Mouse (Mus musculus): Measurements from ENCODE around the gene Zfp574. TPM values are rescaled to one million over a fixed set of nuclear protein-coding genes. Genes with fewer than 3 reads are reported as not detected.

Gene Zfp574
- polyA plus RNA-seq, 1 experiment from 2014 or later = 36.1 TPM

GRCm38 (mm10) chr7:25052587-25052986 lies 19.8 kb upstream of the Zfp574 start:
- Histone ChIP-seq H3K4me2 (replicated peaks) (no peak overlapping the region), H3K27me3 (no peaks in the 10 kb centered on the region), H3K36me3 (peaks cover 94% of the 10 kb centered on the region), H3K27ac (no peak overlapping the region), H3K9ac (replicated peaks) (no peak overlapping the region), H3K9me3 (no peaks in the 10 kb centered on the region), H3K4me1 (replicated peaks) (no peaks in the 10 kb centered on the region), H3K4me3 (replicated peaks) (no peak overlapping the region)
- WGBS = 91% methylated on average over 3 of the region's 3 CpGs
- ATAC-seq = no peak

GRCm38 (mm10) chr7:25056951-25057350 lies 15.4 kb upstream of the Zfp574 start:
- no peak overlapping the region for H3K4me3 ChIP-seq (replicated peaks)
- no peak for ATAC-seq
- peaks cover 97% of the 10 kb centered on the region for H3K36me3 ChIP-seq
- H3K9me3 ChIP-seq = no peaks in the 10 kb centered on the region
- 78% methylated on average over 4 of the region's 4 CpGs for WGBS
- no peaks in the 10 kb centered on the region for H3K4me1 ChIP-seq (replicated peaks)
- H3K27me3 ChIP-seq = no peaks in the 10 kb centered on the region
- H3K4me2 ChIP-seq (replicated peaks) = no peak overlapping the region
- no peak overlapping the region for H3K27ac ChIP-seq
- no peak overlapping the region for H3K9ac ChIP-seq (replicated peaks)

DNA sequence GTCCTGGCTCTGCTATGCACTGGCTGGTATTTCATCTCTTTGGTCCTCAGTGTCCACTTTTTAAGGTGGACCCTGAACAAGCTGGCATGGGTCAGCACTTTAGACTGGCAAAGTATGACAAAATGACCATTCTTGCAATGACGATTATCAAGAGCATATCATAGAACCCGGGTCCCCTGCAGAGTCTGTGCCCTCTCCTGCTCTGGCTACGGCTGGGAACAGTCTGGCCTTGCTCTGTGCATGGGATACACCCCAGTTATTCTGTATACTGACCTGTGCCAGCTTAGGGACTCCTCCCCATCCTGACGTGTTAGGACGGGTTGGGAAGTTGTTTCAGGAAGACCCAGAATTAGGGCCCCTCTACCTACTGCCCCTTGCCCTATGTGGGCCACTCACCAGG lies 14.5 kb upstream of the Zfp574 start:
- ATAC-seq = no peak
- H3K27me3 ChIP-seq = no peaks in the 10 kb centered on the region
- 95% methylated on average over 5 of the region's 5 CpGs for WGBS
- no peaks in the 10 kb centered on the region for H3K9me3 ChIP-seq
- H3K4me3 ChIP-seq (replicated peaks) = no peak overlapping the region
- H3K36me3 ChIP-seq = peaks cover 99% of the 10 kb centered on the region
- no peak overlapping the region for H3K27ac ChIP-seq
- no peaks in the 10 kb centered on the region for H3K4me1 ChIP-seq (replicated peaks)
- no peak overlapping the region for H3K4me2 ChIP-seq (replicated peaks)
- H3K9ac ChIP-seq (replicated peaks) = no peak overlapping the region

- H3K4me2 ChIP-seq (replicated peaks) = no peak overlapping the region
- H3K27me3 ChIP-seq = no peaks in the 10 kb centered on the region
- no peak overlapping the region for H3K27ac ChIP-seq
- WGBS = 92% methylated on average over 8 of the region's 8 CpGs
- no peaks in the 10 kb centered on the region for H3K4me1 ChIP-seq (replicated peaks)
- no peak for ATAC-seq
- H3K4me3 ChIP-seq (replicated peaks) = no peak overlapping the region
- no peaks in the 10 kb centered on the region for H3K9me3 ChIP-seq
- H3K36me3 ChIP-seq = peaks cover 99% of the 10 kb centered on the region
- no peak overlapping the region for H3K9ac ChIP-seq (replicated peaks)
These were observed 14.0 kb upstream of the Zfp574 start for GRCm38 (mm10) chr7:25058394-25058793.

DNA sequence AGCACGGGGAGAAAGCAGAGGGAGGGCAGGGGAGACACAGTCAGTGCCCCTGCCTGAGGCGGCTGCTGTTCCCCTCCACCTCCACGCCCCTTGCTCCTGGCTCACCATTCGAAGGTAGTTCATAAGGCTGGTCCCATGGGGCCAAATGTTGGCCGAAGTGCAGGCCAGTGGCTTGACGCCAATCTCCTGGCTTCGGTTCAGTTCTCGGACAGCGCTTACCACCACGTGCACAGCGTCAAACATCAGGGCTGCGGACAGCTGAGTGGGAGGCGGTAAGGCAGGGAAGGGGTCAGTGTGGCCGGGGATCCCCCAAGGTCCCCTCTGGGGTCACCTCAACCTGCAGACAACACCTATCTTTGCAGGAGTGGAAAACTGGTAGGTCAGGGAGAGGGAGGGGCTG lies 13.5 kb upstream of the Zfp574 start:
- Histone ChIP-seq H3K9me3 (no peaks in the 10 kb centered on the region), H3K27ac (no peak overlapping the region), H3K9ac (replicated peaks) (no peak overlapping the region), H3K4me1 (replicated peaks) (no peaks in the 10 kb centered on the region), H3K36me3 (peaks cover 99% of the 10 kb centered on the region), H3K4me2 (replicated peaks) (no peak overlapping the region), H3K27me3 (no peaks in the 10 kb centered on the region), H3K4me3 (replicated peaks) (no peak overlapping the region)
- no peak for ATAC-seq
- 92% methylated on average over 14 of the region's 14 CpGs for WGBS

GRCm38 (mm10) chr7:25063346-25063745 lies 9.0 kb upstream of the Zfp574 start:
- Histone ChIP-seq H3K4me1 (replicated peaks) (peaks cover 7% of the 10 kb centered on the region), H3K9me3 (no peaks in the 10 kb centered on the region), H3K4me3 (replicated peaks) (no peak overlapping the region), H3K36me3 (peaks cover 98% of the 10 kb centered on the region), H3K27me3 (no peaks in the 10 kb centered on the region), H3K27ac (no peak overlapping the region), H3K9ac (replicated peaks) (no peak overlapping the region), H3K4me2 (replicated peaks) (no peak overlapping the region)
- ATAC-seq = no peak
- 97% methylated on average over 6 of the region's 6 CpGs for WGBS

DNA sequence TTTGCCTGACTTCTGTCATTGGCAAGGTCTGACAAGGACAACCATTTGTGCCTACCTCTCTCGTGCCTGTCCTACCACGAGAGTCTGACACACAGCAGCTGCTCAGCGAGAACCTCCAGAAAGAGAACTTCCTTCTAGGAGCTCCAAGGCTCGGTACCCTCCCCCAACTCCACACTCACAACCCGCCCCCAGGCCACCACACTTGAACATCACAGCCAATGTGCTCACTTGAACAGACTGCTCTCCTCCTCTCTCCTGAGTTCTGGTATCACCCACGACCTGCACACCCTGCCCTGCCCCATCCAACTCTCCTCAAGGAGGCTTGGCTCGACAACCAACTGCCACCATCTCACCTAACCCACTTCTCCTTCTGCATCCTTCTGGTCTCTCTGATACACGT lies 8.5 kb upstream of the Zfp574 start:
- no peak overlapping the region for H3K27ac ChIP-seq
- no peaks in the 10 kb centered on the region for H3K27me3 ChIP-seq
- 88% methylated on average over 8 of the region's 8 CpGs for WGBS
- H3K9me3 ChIP-seq = no peaks in the 10 kb centered on the region
- H3K4me1 ChIP-seq (replicated peaks) = peaks cover 12% of the 10 kb centered on the region
- no peak overlapping the region for H3K4me3 ChIP-seq (replicated peaks)
- H3K4me2 ChIP-seq (replicated peaks) = no peak overlapping the region
- H3K36me3 ChIP-seq = peaks cover 94% of the 10 kb centered on the region
- H3K9ac ChIP-seq (replicated peaks) = no peak overlapping the region
- no peak for ATAC-seq

DNA sequence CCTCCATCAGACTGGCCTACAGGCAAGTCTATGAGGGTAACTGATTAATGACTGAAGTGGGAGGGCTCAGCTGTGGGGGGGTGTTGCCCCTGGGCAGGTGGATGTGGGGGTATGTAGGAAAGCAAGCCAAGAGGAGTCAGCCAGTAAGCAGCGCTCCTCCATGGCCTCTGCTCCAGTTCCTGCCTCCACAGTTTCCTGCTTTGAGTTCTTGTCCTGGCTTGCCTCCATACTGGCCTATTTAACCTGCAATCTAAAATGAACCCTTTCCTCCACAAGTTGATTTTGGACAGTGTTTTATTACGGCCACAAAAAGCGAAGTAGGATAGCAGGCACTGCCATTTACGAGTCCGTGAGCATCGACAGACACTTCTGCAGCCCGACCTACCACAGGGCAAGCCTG lies 5.0 kb upstream of the Zfp574 start:
- Histone ChIP-seq H3K4me3 (replicated peaks) (no peak overlapping the region), H3K27ac (no peak overlapping the region), H3K27me3 (no peaks in the 10 kb centered on the region), H3K4me1 (replicated peaks) (peaks cover 42% of the 10 kb centered on the region), H3K9ac (replicated peaks) (no peak overlapping the region), H3K4me2 (replicated peaks) (no peak overlapping the region), H3K36me3 (peaks cover 60% of the 10 kb centered on the region), H3K9me3 (no peaks in the 10 kb centered on the region)
- no peak for ATAC-seq
- 95% methylated on average over 7 of the region's 7 CpGs for WGBS

DNA sequence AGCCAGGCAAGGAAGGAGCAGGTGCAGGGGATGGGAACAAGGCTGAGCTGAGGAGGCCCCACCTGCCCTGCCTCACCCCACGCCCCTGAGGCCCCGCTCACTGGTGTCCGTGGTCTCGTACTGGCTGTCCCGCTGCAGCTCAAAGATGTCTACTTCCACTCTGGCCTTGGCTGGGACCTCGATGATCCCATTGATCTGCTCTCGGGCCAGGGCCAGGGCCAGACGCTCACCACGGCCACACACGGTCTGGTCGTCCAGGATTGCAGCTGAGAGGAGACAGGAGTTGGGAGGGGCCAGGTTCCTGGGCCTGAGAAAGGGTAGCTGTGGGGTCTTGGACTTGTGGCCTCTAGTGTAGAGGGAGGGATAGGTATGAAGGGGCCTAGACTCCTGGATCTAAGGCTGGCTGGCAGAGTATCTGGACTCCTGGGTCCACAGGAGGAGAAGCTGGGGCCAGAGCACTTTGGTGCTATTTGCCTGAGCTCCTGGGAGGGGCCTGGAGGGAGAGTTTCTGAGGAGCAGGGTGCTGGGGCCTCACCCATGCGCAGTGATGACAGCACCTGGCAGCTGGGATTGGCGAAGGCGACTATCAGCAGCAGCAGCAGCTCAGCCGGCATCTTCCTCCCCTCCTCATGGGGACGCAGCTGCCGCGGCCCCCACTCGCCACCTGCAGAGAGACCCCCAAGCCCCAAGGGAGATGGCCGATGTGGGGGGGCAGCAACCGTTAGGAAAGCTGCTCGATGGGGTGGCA lies 4.3 kb upstream of the Zfp574 start:
- peaks cover 43% of the 10 kb centered on the region for H3K4me1 ChIP-seq (replicated peaks)
- 81% methylated on average over 22 of the region's 22 CpGs for whole genome bisulfite sequencing
- peak overlapping the region; percentile 52 for H3K9ac ChIP-seq (replicated peaks)
- H3K4me2 ChIP-seq (replicated peaks) = peak overlapping the region; percentile 77
- ATAC-seq = 0 out of 2 replicates have a peak, but pooled peaks have one; percentile 13
- H3K27me3 ChIP-seq = no peaks in the 10 kb centered on the region
- no peaks in the 10 kb centered on the region for H3K9me3 ChIP-seq
- H3K27ac ChIP-seq = peak overlapping the region; percentile 16; the same call in 1 of the 2 replicates
- H3K4me3 ChIP-seq (replicated peaks) = 0 out of 2 replicates have a peak overlapping the region, but pooled peaks have one; percentile 11
- H3K36me3 ChIP-seq = peaks cover 53% of the 10 kb centered on the region

DNA sequence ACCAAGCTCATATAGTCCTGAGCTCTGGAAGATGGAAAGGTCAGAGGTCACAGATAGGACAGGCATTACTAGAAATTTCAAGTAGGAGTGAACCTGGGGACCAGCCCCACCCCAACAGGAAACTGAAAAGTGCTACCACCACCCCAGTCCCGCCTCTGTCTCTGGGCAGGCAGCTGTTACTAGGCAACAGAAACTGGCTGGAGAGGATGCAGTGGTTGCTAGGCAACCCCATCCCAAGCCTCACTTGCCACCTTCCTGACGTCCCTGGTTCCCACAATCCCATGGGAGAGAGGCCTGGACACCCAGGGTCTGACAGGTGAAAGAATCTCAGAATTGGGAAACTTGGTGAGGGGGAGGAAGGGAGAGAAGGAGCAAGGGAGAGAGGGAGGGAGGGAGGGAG lies 3.6 kb upstream of the Zfp574 start:
- Histone ChIP-seq H3K9me3 (no peaks in the 10 kb centered on the region), H3K4me1 (replicated peaks) (peaks cover 49% of the 10 kb centered on the region), H3K4me2 (replicated peaks) (peak overlapping the region; percentile 77), H3K36me3 (peaks cover 46% of the 10 kb centered on the region), H3K27me3 (no peaks in the 10 kb centered on the region), H3K27ac (peak overlapping the region; percentile 16; the same call in 1 of the 2 replicates), H3K9ac (replicated peaks) (peak overlapping the region; percentile 52), H3K4me3 (replicated peaks) (0 out of 2 replicates have a peak overlapping the region, but pooled peaks have one; percentile 11)
- peak; percentile 55 for ATAC-seq
- 3% methylated on average over 2 of the region's 2 CpGs for WGBS

- Histone ChIP-seq H3K9me3 (no peaks in the 10 kb centered on the region), H3K36me3 (peaks cover 7% of the 10 kb centered on the region), H3K27ac (peak overlapping the region; percentile 96), H3K27me3 (no peaks in the 10 kb centered on the region), H3K9ac (replicated peaks) (peak overlapping the region; percentile 96), H3K4me2 (replicated peaks) (peak overlapping the region; percentile 77), H3K4me3 (replicated peaks) (peak overlapping the region; percentile 69), H3K4me1 (replicated peaks) (peaks cover 69% of the 10 kb centered on the region)
- 0% methylated on average over 24 of the region's 33 CpGs for WGBS
- ATAC-seq = peak; percentile 8; the same call in 1 of the 2 replicates
These were observed 486 bp downstream of the Zfp574 start for GRCm38 (mm10) chr7:25072716-25073390.

- H3K27me3 ChIP-seq = no peaks in the 10 kb centered on the region
- peak overlapping the region; percentile 96 for H3K27ac ChIP-seq
- no peak overlapping the region for H3K4me3 ChIP-seq (replicated peaks)
- peaks cover 69% of the 10 kb centered on the region for H3K4me1 ChIP-seq (replicated peaks)
- 82% methylated on average over 8 of the region's 8 CpGs for WGBS
- no peak overlapping the region for H3K9ac ChIP-seq (replicated peaks)
- H3K36me3 ChIP-seq = no peaks in the 10 kb centered on the region
- peak overlapping the region; percentile 77; the same call in 1 of the 2 replicates for H3K4me2 ChIP-seq (replicated peaks)
- no peak for ATAC-seq
- H3K9me3 ChIP-seq = no peaks in the 10 kb centered on the region
These were observed 1.6 kb downstream of the Zfp574 start for GRCm38 (mm10) chr7:25073924-25074323.

All from midbrain, embryonic 13.5 days (tissue).